Mouse (Mus musculus) C2C12 (cell line): ENCODE data around the gene Flt3. TPM values are rescaled to one million over a fixed set of nuclear protein-coding genes. Genes with fewer than 3 reads are reported as not detected.
A peak's percentile ranks its signal among the peaks of the same experiment; 100 is the strongest.

Experiments
- H3K27me3 ChIP-seq: one replicate; pipeline ENCODE4 v1.6.1; 2011; ENCODE audit not compliant: control insufficient read depth, insufficient read depth, insufficient read length
- H3K36me3 ChIP-seq: one replicate; pipeline ENCODE4 v1.6.1; 2011; ENCODE audit not compliant: control insufficient read depth, insufficient read depth
- H3K4me3 ChIP-seq: one replicate; pipeline ENCODE4 v1.5.1; 2011; ENCODE audit warnings: mild to moderate bottlenecking, control low read depth; ENCODE audit not compliant: poor library complexity, insufficient read depth, severe bottlenecking
- H3K79me2 ChIP-seq: one replicate; pipeline ENCODE4 v1.6.1; 2011; ENCODE audit not compliant: control insufficient read depth, insufficient read depth
- H3K79me3 ChIP-seq: one replicate; pipeline ENCODE4 v1.6.1; 2011; ENCODE audit warnings: low read depth, control low read depth
- H3ac ChIP-seq: one replicate; pipeline ENCODE3; 2011; ENCODE audit warnings: low read depth; ENCODE audit not compliant: control insufficient read depth, insufficient read length
- CEBPB ChIP-seq: IDR thresholded peaks from one replicate; pipeline ENCODE4 v1.6.1; 2011; ENCODE audit warnings: low read depth, mild to moderate bottlenecking, control low read depth, moderate library complexity
- CTCF ChIP-seq: IDR thresholded peaks from one replicate; pipeline ENCODE4 v1.5.1; 2011; ENCODE audit not compliant: control insufficient read depth, insufficient read depth, insufficient read length
- FOSL1 ChIP-seq: IDR thresholded peaks from one replicate; pipeline ENCODE4 v1.8.0; 2011; ENCODE audit warnings: mild to moderate bottlenecking, low read length; ENCODE audit not compliant: poor library complexity, insufficient read depth, severe bottlenecking
- MAX ChIP-seq: IDR thresholded peaks from one replicate; pipeline ENCODE4 v1.6.1; 2011; ENCODE audit warnings: mild to moderate bottlenecking, control low read depth
- MYOD1 ChIP-seq: IDR thresholded peaks from one replicate; pipeline ENCODE4 v1.6.1; 2011; ENCODE audit warnings: low read depth; ENCODE audit not compliant: control insufficient read depth, insufficient read length
- MYOG ChIP-seq: IDR thresholded peaks from one replicate; pipeline ENCODE4 v1.6.1; 2011; ENCODE audit not compliant: control insufficient read depth, insufficient read length; ENCODE audit errors: extremely low read depth
- USF1 ChIP-seq: IDR thresholded peaks from one replicate; pipeline ENCODE4 v1.6.1; 2011; ENCODE audit warnings: low read depth, mild to moderate bottlenecking, control low read depth, moderate library complexity
- microRNA-seq: library from miRNA; unstranded; fragments of <30 nt; microRNA quantifications from one replicate; pipeline ENCODE4, GENCODE M21; 2019; ENCODE audit warnings: borderline microRNAs expressed
- polyA plus RNA-seq: library from polyadenylated mRNA; unstranded; fragments of >200 nt; fragmentation: generic; extraction: Trizol; gene quantifications from one replicate; pipeline ENCODE4 v1.2.1, GENCODE M21; 2012; ENCODE audit warnings: missing spikeins

Flt3 gene
- polyA plus RNA-seq, 1 experiment, result 0.01 TPM

GRCm38 (mm10) chr5:147292506-147293120, 107.7 kb downstream of the Flt3 start:
- no peak overlapping the region for H3K4me3 ChIP-seq
- no peaks in the 10 kb centered on the region for H3K79me2 ChIP-seq
- TF ChIP-seq CTCF (no peak), FOSL1 (peak; percentile 71), CEBPB (peak; percentile 65), MAX (no peak), USF1 (no peak), MYOD1 (no peak)
- no peaks in the 10 kb centered on the region for H3K36me3 ChIP-seq
- H3K27me3 ChIP-seq, result no peaks in the 10 kb centered on the region
- no peaks in the 10 kb centered on the region for H3K79me3 ChIP-seq
- no peak overlapping the region for H3ac ChIP-seq

- TF ChIP-seq CEBPB (peak; percentile 39), MAX (no peak), MYOD1 (no peak)
- Histone ChIP-seq H3ac (no peak overlapping the region), H3K4me3 (no peak overlapping the region), H3K36me3 (no peaks in the 10 kb centered on the region), H3K79me3 (no peaks in the 10 kb centered on the region), H3K27me3 (no peaks in the 10 kb centered on the region), H3K79me2 (no peaks in the 10 kb centered on the region)
Observed at GRCm38 (mm10) chr5:147291764-147292505, 108.4 kb downstream of the Flt3 start.

- TF ChIP-seq CEBPB (no peak), MAX (no peak), MYOD1 (no peak), MYOG (no peak), CTCF (no peak), USF1 (no peak), FOSL1 (no peak)
- no peaks in the 10 kb centered on the region for H3K79me3 ChIP-seq
Observed at GRCm38 (mm10) chr5:147284365-147284764, 115.9 kb downstream of the Flt3 start.

More at GRCm38 (mm10) chr5:147284365-147284764, 115.9 kb downstream of the Flt3 start:
- H3K79me2 ChIP-seq, result no peaks in the 10 kb centered on the region
- H3K4me3 ChIP-seq, result no peak overlapping the region
- peaks cover 13% of the 10 kb centered on the region for H3K27me3 ChIP-seq
- no peak overlapping the region for H3ac ChIP-seq
- H3K36me3 ChIP-seq, result no peaks in the 10 kb centered on the region

Small RNA genes lying within 50 kb of the gene (microRNA-seq; reads per million reads assigned to microRNA genes)
- 0.48 reads per million, percentile 8 among the genes with 10 or more reads in this experiment for gene Mir7k

Other genes with a start within 250 kb of the Flt3 start
- gene Gsx1, start 211.8 kb downstream of the Flt3 start, polyA plus RNA-seq, result not detected
- gene Pdx1, start 130.5 kb downstream of the Flt3 start, polyA plus RNA-seq, result not detected
- not detected for gene Cdx2, start 93.2 kb downstream of the Flt3 start, polyA plus RNA-seq
- not detected for gene Urad, start 78.0 kb downstream of the Flt3 start, polyA plus RNA-seq
- gene Pan3, start 29.7 kb upstream of the Flt3 start, polyA plus RNA-seq, result 12.8 TPM